ENCODE assay signal across 19 mouse cellular contexts in genomic region chr14:123967996-123968395, GRCm38 (mm10).
DNase-seq lines count a peak whose midpoint lies in the region; ATAC-seq and TF ChIP-seq lines count a peak whose summit lies in the region.
"Had no signal": no experiment of that assay in that cellular context is flagged by ENCODE, and none has a peak within 500 bp of the region (broad histone marks: within the 10 kb centered on the region; RNA-seq: fewer than 3 reads in every experiment).

No protein-coding gene starts in this region.

- intact Hi-C loops in left cerebral cortex, adult 2 months (cut with DNase I) = no loop called here

- no peak overlapping the region for H3K9ac ChIP-seq in forebrain, embryonic 14.5 days (ENCODE audit: low read length)
- H3K9ac ChIP-seq in forebrain, embryonic 12.5 days = no peak overlapping the region
- H3K9ac ChIP-seq: embryonic facial prominence, embryonic 13.5 days; forebrain, embryonic 15.5 days; heart, embryonic 15.5 days; hindbrain, embryonic 14.5 days; intestine, embryonic 15.5 days had no signal

- no peak for ATAC-seq in forebrain, embryonic 14.5 days
- no peak for ATAC-seq in forebrain, embryonic 12.5 days (ENCODE audit: low FRiP score)
- ATAC-seq: forebrain, embryonic 15.5 days; intestine, embryonic 15.5 days had no signal

- H3K4me2 ChIP-seq in forebrain, embryonic 14.5 days (ENCODE audit: low read length) = no peak overlapping the region
- no peak overlapping the region for H3K4me2 ChIP-seq in forebrain, embryonic 12.5 days
- H3K4me2 ChIP-seq: embryonic facial prominence, embryonic 13.5 days; forebrain, embryonic 15.5 days; heart, embryonic 11.5 days; heart, embryonic 15.5 days; hindbrain, embryonic 14.5 days; intestine, embryonic 15.5 days had no signal

- H3K4me3 ChIP-seq in cerebellum, adult 2 months (replicated peaks; ENCODE audit: insufficient read depth, low read depth, low read length) = no peak overlapping the region
- no peak overlapping the region for H3K4me3 ChIP-seq in forebrain, embryonic 14.5 days (ENCODE audit: low read depth, low read length)
- H3K4me3 ChIP-seq in forebrain, embryonic 12.5 days (replicated peaks) = no peak overlapping the region
- H3K4me3 ChIP-seq in left cerebral cortex, adult 2 months = no peak overlapping the region
- H3K4me3 ChIP-seq: embryonic facial prominence, embryonic 13.5 days; forebrain, embryonic 15.5 days; heart, adult 2 months; heart, embryonic 15.5 days; hindbrain, embryonic 10.5 days; intestine, embryonic 15.5 days had no signal

- H3K27ac ChIP-seq in cerebellum, adult 2 months (ENCODE audit: insufficient read depth, low read length) = no peak overlapping the region
- no peak overlapping the region for H3K27ac ChIP-seq in forebrain, embryonic 14.5 days (ENCODE audit: low read depth, low read length)
- H3K27ac ChIP-seq in forebrain, embryonic 12.5 days = no peak overlapping the region
- H3K27ac ChIP-seq in left cerebral cortex, adult 2 months = no peak overlapping the region
- H3K27ac ChIP-seq: embryonic facial prominence, embryonic 13.5 days; forebrain, embryonic 15.5 days; heart, adult 2 months; heart, embryonic 15.5 days; hindbrain, embryonic 10.5 days; hindbrain, embryonic 14.5 days; intestine, embryonic 15.5 days had no signal

- no peak for TF ChIP-seq POLR2A in cerebellum, adult 2 months (IDR thresholded peaks at IDR 0.05; ENCODE audit: borderline replicate concordance, insufficient read depth, low read length)
- no peak for TF ChIP-seq POLR2A in brain, embryonic 14.5 days (IDR thresholded peaks at IDR 0.05; ENCODE audit: borderline replicate concordance, extremely low read depth, insufficient read depth, insufficient read length, poor library complexity, severe bottlenecking)

- no peaks in the 10 kb centered on the region for H3K36me3 ChIP-seq in forebrain, embryonic 14.5 days (ENCODE audit: control insufficient read depth, insufficient read depth, low read length)
- no peaks in the 10 kb centered on the region for H3K36me3 ChIP-seq in forebrain, embryonic 12.5 days (replicated peaks)
- H3K36me3 ChIP-seq: embryonic facial prominence, embryonic 13.5 days; forebrain, embryonic 15.5 days; heart, embryonic 15.5 days; hindbrain, embryonic 10.5 days; intestine, embryonic 15.5 days had no signal

- DNase-seq in cerebellum, adult 2 months = peak; percentile 33 to 69
- DNase-seq in cerebellum, adult 9-11 months = no peak
- DNase-seq in forebrain, embryonic 14.5 days (ENCODE audit: low spot score) = peak; percentile 33
- DNase-seq in brain, embryonic 14.5 days (ENCODE audit: low read depth) = peak; percentile 35
- no peak for DNase-seq in left cerebral cortex, adult 9 months (ENCODE audit: low spot score in 2 of 2)
- no peak for DNase-seq in left cerebral cortex, adult 2 months (ENCODE audit: extremely low spot score in 1 of 2, low spot score in 2 of 2)
- DNase-seq: adrenal gland, postnatal 10 days; gastrocnemius, postnatal 36 days; heart, adult 2 months; heart, postnatal 14 days; kidney, adult 18-20 months had no signal

- no peaks in the 10 kb centered on the region for H3K9me3 ChIP-seq in forebrain, embryonic 14.5 days (replicated peaks; ENCODE audit: control insufficient read depth, low read length)
- H3K9me3 ChIP-seq in forebrain, embryonic 12.5 days = no peaks in the 10 kb centered on the region
- H3K9me3 ChIP-seq: embryonic facial prominence, embryonic 13.5 days; forebrain, embryonic 15.5 days; heart, embryonic 15.5 days; hindbrain, embryonic 10.5 days; intestine, embryonic 15.5 days had no signal

- no peak for TF ChIP-seq CTCF in cerebellum, adult 2 months (IDR thresholded peaks at IDR 0.05; ENCODE audit: borderline replicate concordance, insufficient read depth, low read depth, low read length)
- TF ChIP-seq CTCF in brain, embryonic 14.5 days (IDR thresholded peaks at IDR 0.05; ENCODE audit: borderline replicate concordance, extremely low read depth, insufficient read depth, insufficient read length) = no peak
- TF ChIP-seq CTCF in left cerebral cortex, adult 2 months (IDR thresholded peaks at IDR 0.05) = no peak

- WGBS in cerebellum, adult 2 months = 22% methylated on average over 6 of the region's 6 CpGs
- WGBS in forebrain, embryonic 14.5 days = 91% methylated on average over 6 of the region's 6 CpGs
- 95% methylated on average over 6 of the region's 6 CpGs for WGBS in forebrain, embryonic 12.5 days

- peaks cover 13% of the 10 kb centered on the region; the same call in 1 of the 2 replicates for H3K4me1 ChIP-seq in cerebellum, adult 2 months (ENCODE audit: control insufficient read depth, insufficient read depth, low read length)
- no peaks in the 10 kb centered on the region for H3K4me1 ChIP-seq in forebrain, embryonic 14.5 days (ENCODE audit: control insufficient read depth, insufficient read depth, low read length)
- H3K4me1 ChIP-seq in forebrain, embryonic 12.5 days = no peaks in the 10 kb centered on the region
- H3K4me1 ChIP-seq: embryonic facial prominence, embryonic 13.5 days; forebrain, embryonic 15.5 days; heart, embryonic 15.5 days; hindbrain, embryonic 10.5 days; intestine, embryonic 15.5 days had no signal

- H3K27me3 ChIP-seq in cerebellum, adult 2 months (ENCODE audit: control insufficient read depth, insufficient read depth, low read length) = no peaks in the 10 kb centered on the region
- H3K27me3 ChIP-seq in forebrain, embryonic 14.5 days (replicated peaks; ENCODE audit: control insufficient read depth, insufficient read depth, low read length) = no peaks in the 10 kb centered on the region
- H3K27me3 ChIP-seq in forebrain, embryonic 12.5 days = no peaks in the 10 kb centered on the region
- H3K27me3 ChIP-seq: embryonic facial prominence, embryonic 13.5 days; forebrain, embryonic 15.5 days; heart, embryonic 15.5 days; intestine, embryonic 15.5 days had no signal

Comparison
In these comparisons a context has a peak if more than half of its experiments do, and no peak if none do; other contexts are left out.
1. DNase-seq: peak in cerebellum, adult 2 months (2 of 2), forebrain, embryonic 14.5 days (single experiment) and brain, embryonic 14.5 days (single experiment); none in cerebellum, adult 9-11 months (single experiment), left cerebral cortex, adult 9 months (0 of 2) and left cerebral cortex, adult 2 months (0 of 2).